Mouse (Mus musculus): ENCODE measurements around the gene Bdkrb2.
A peak's percentile ranks its signal among the peaks of the same experiment; 100 is the strongest.

Gene Bdkrb2

DNA sequence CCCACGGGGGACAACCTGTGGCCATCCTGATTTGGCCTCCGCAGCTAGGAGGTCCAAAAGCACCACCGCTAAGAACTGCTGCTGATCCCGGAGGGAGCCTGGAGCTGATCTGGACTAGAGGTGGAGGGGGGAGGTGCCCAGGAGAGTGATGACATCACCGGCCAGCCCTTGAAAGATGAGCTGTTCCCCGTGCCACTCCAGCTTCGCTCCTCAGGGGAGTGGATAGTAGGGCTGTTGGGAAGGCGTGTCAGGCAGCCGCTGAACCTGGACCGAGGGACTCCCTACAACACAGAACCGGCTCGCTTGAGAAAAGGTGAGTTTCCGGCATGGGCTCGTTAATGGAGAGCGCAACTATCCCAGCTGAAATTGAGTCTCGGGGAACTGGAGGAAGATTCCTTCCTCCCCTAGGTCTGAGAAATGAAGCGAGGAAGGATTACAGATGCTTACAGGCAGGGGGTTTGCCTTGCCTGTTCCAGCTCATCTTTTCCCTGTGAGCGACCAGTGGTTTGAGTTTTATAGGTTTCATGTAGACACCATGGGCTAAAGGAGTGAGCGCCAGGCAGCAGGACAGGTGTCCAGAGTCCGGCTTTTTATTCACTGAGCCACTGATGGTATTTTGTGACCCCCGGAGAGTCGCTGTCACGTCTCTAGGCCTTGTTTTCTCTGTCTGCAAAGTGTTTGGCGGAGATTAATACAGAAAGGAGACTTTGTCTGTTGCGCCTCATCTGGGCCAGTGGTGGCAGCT lies at the start of gene Bdkrb2:
Gene Bdkrb2, plus strand, starts transcription at position 291 of the 745 bp plus-strand sequence.
- no peak for DNase-seq

DNA sequence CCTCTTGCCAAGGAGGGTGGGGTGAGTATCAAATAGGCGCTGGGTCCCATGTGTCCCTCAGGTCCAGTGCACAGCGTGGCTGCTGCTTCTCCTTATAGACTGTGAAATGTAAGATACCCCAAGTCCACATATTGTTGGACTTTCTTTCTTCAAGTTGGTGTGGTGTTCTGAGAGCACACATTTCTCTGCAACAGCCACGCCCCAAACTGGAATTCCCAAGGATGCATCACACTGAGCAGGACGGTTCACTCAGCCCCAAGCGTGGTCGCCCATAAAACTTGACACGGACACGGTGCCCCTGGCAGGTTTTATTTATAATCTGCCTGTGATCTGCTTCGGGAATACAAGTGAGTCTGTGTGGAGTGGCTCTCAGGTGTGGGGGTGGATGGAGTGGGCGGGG lies 48.9 kb upstream of the Bdkrb2 start:
- no peak for DNase-seq

DNA sequence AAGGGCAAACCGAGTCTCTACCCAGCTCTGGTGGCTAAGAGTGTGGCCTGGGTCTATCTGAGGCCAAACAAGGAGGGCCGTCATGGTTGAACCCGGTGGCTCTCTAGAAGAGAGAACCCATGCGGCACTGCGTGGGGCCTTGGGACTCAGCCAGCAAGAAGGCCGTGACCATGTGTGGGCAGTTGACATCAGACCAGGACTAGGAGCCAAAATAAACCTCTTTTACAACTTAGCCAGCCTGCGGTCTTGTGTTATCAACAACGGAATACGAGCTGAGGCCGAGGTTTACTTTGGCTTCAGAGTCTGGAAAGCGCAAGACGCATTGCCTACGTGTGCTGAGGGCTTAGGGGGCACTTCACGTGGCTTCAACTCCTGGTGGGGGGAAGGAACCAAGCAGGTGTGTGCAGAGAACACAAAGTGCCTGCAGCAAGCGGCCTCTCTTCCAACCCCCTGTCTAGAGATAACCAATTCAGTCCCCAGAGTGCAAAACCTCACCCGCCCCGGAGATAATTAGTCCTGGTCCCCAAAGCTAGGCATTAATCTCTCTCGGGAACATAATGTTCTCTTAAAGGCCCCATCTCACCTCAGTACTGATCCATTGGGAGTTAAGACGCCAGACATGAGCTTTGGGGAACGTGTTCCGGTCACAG lies 45.9 kb upstream of the Bdkrb2 start:
- DNase-seq, result no peak

DNA sequence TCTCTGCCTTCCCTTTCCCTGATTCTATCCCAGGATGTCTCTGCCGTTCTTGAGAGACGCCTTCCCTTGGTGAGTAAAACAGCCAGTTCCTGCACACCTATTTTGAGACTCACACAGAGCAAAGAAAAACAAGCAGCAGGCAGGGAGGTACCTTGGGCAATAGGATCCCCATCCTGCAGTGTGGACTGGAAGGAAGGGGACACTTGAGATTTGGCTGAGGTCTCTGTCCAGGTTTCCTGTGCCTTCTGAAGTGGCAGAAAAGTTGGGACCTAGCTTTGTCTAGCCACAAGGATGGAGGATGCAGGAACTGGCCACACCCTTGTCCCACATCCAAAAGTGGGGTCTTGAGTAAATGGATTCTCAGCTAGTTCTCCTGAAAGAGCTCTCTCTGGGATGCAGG lies 43.2 kb upstream of the Bdkrb2 start:
- DNase-seq, result no peak

DNA sequence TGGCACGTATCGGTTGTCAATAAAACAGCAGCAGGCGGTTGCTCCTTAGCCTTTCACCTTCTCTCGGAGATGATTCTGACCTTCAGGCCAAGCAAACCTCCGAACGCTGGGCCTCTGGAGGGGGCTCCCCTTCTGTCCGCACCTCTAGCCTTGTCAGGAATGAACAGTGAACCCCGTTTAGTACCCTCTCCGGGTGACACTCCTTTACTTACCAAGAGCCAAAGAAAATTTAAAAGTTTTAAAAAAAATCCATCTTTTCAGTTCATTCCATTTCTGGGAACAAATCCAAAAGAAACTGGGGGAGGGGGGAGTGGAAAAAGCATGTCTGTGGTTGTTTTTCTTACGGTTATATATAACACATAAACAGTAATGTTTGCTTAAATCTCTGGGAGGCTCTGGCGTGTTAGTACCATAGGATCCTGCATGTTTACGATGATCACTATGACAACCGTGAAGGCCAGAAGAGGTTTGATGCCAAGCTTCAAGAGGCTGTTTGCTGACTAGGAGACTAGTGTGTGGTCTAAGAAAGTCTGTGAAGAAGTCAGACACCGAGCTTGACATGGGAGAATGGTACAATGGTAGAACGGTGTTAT lies 41.8 kb upstream of the Bdkrb2 start:
- no peak for DNase-seq

DNA sequence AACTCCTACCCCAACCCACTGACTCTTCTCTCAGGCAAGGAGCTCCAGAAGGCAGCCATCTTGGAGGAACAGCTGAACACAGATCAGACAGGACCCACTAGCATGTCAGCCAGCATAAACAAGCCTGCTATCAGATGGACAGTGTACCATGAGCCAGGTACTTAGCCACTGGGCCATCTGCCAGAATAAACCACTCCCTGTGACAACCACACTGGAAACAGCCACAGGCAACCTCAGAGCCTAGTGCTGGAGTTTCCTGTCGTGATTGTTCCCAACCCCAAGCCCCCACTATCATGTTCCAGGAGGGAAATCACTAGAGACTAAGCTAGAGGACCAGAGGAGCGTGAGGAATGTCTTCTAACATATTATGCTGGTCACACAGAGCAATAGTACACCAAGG lies 39.3 kb upstream of the Bdkrb2 start:
- no peak for DNase-seq

DNA sequence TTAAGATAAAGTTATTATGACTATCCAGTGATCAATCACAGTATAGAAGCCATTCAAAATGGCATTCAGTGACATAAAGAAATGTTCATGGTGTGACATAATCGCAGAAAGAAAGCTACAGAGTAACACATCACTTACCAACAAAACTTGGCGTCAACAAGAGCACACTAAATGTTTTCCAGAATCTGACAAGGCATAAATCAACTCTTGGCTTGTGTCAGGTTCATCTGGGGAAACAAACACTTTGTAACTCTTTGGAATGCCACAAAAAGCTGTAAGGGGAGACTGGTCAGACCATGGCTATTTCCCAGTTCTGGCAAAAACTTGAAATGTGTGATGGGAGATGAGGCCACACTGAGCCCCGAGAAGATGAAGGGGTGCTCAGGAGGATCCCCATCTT lies 36.8 kb upstream of the Bdkrb2 start:
- DNase-seq, result no peak

DNA sequence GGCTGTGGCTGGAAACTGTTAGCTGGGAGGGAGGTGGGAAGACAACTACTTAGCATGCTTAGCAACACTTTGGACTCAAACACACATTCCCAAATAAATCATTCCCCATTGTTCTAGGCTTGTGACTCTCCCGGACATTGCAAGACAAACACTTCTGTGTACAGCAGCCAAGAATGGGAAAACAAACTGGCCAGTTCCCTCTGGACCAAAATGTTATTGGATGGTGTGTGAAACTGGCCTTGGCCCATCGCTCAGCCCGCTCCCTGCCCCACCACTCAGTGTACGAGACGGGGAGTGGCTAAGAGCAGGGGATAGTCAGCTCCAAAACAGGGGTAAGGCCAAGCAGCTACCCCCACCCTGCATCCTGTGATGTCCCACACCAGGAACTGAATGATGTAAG lies 36.2 kb upstream of the Bdkrb2 start:
- peak; percentile 44 for DNase-seq

DNA sequence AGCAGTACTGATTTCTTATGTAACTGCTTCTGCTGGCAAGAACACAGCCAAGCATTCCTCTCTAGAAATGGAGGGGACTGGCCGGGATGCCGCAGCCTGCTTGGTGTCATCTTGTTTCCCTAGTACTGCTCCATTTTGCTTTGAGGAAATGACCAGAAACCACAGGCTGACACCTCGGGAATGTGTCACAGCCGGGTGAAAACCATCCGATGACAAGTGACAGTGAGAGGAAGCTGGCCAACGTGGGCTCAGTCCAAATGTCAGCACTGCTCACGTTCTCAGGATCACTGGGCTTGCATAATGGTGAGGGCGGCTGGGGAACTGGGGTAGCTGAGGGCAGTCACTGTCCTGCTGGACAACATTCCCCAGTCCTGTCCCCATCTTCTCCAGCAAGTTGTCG lies 33.5 kb upstream of the Bdkrb2 start:
- peak; percentile 21 for DNase-seq

DNA sequence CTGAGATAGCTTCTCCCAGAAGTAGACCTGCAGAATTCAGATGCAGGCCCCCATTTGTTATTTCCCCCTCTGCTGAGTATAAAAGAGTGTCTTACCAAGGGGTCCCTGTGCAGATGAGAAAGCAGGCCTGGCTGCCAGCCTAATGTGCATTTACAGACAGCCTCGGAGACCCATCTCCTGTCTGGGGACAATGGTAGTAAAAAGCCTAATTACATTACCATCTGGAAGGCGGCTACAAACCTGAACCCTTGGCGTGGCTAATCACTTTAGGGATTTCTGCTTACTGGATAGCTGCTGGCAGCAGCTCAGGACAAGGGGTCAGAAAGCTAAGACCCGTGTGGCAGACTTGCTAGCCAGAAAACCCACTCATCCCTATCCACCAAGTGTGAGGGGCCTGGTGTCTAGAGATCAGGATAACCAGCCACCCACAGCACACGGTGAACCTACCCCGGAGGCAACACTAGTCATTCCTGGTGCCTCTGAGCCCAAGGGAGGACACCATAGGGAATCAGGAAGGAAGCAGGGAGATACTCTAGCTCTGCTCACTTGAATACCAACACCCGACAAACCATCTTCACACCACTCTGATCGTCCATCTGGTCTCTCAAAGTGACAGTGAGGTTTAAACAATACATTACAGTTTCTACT lies 31.2 kb upstream of the Bdkrb2 start:
- DNase-seq, result no peak

DNA sequence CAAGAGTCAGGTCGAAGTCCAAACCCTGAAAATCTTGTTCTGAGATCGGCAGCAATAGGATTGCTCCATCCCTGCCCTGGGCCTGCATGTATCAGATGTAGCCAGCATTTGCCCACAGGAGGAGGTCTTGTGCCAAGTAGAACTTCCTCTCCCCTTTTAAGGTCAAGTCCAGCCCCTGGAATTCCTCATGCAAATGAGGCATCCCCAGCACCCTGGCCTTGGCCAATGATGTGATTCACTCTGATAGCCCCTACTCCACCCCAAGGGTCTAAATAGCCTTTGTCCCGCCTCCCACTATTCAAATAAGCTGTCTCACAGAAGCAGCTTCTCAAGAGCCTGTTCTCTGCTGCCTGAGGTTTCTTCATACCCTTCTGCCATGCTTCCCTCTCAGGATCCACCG lies 28.2 kb upstream of the Bdkrb2 start:
- no peak for DNase-seq

DNA sequence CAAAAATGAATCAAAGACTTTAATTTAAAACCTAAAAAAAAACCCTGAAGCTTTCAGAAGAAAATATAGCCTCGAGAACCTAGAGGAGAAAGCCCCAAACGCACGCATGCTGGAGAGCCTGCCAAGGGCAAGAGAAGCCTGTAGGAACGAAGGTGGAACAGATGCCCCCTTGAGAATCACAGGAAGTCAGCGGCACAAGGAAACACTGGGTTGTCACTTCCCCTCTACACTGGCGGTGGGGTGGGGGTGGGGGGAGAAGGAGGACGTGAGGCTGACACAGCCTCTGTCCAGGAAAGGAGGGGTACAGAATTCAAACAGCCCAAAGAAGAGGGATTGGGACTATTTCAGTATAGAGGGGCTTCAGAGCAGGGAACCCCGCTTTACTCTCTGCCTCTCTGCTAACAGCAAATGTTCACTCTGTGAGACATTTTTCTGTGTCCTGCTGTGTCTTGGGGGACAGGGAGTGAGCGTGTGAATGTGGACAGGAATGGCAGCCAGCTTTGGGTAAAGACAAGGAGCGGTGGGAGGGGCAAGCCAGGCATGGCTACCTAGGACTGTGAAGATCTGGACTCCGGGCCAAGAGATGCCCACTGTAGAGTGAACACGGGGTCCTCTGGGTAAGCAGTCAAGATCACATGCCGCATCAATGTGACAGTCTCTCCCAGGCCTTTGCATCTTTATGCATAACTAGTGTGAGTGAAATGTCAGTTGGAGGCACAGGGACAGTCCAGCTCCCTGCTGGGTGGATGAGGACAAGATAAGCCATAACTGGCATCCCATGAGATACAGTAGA lies 26.9 kb upstream of the Bdkrb2 start:
- no peak for DNase-seq

DNA sequence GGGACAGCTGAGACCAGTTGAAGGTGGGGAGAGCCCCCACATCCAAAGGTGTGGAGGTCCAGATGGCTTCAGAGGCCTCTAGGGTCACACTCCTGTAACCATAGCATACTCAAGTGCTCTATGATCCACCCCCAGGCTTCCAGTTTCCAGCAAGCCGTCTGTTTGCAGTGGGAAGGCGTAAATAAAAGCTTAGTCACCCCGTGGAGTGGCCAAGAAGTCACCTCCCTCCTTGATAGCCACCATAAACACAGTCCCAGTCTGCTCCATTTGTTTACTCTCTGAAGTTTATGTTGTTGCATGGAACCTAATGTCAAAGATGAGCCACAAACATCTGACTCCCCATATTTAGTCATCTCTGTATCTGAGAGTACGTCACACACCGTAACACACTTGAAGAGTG lies 25.9 kb upstream of the Bdkrb2 start:
- DNase-seq, result no peak

DNA sequence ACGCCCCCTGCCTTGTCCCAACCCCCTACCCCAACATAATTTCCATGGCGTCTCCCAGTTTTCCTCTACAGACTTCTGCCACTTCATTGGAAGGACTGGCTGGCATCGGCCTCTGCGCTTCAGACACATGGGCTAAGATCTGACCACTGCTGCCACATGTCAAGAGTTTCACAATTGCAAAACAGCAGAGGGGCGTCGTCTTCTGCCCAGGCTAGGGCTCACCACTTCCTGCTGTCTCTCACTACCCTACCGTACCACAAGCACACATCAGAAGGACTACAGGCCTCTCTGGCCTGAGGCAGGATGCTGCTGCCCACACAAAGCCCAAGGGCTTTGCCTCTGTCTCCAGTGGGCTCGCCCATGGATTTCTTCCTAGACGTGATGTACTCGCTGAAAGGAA lies 23.4 kb upstream of the Bdkrb2 start:
- no peak for DNase-seq

DNA sequence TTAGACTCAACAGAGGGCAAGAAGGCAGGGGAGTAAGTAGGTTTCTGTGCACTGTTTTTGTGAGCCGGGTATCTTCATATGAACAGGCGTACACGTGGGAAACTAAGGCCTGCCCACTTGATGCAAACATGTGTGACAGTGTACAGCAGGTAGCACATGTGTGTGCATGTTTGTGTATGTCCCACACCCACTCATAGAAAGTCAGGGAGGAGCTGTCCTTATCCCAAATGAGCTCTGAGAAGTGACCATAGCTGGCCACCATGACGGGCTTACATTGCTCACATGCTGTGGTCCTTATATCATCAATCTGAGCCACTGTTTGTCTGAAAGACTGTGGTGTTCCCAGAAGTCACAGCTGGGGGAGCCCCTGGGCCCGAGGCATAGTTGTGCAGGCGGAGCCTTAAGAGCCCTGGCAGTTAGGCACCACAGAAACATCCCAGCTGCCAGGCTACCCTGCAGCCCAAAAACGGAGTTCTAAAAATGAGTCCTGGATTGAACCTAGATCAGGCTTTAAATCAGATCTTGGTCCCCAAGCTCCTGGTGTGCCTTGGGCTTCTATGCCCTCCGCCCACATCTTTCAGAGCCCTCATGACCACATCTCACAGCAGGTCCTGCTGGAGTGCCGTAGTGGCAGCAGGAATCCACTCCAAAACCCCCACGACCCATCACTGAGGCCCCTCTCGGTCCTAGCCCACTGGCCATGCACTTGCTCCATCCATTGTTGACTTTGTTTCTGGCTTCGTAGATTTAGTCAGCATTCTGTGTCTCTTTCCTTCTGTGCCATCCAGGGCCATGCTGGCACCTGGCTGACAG lies 21.2 kb upstream of the Bdkrb2 start:
- DNase-seq, result no peak

DNA sequence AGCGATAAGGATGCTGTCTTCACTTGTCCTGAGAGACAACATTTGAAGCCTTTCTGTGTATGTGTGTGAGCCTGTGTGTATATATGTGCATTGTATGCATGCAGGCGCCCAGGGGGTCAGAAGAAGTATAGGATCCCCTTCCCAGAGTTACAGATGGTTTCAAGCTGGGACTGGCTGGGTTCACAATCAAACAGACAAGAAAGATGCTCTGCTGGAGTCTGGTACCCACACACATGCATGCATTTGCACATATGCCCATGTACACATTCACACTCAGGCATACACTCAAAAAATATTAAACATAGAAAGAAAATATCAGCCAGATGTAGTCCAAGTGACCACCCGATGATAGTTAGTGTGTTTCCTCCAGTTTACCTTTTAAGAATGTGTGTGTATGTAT lies 20.5 kb upstream of the Bdkrb2 start:
- no peak for DNase-seq

DNA sequence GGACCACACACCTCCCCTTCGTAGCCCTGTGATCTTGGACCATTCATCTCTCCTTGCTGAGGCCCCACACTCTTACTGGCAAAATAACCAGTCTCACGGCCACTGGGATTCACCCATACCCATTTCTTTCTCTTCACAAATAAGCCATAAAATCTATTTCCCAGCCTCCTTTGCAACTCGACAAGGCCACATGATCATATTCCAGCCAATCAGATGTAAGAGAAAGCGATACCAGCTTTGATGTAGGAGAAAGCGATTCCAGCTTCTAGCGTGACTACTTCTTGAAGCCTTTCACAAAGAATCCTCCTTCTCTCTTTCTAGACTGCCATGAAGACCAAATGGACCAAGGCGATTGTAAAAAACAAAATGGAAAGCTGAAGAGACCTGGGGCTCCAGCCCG lies 19.9 kb upstream of the Bdkrb2 start:
- no peak for DNase-seq

DNA sequence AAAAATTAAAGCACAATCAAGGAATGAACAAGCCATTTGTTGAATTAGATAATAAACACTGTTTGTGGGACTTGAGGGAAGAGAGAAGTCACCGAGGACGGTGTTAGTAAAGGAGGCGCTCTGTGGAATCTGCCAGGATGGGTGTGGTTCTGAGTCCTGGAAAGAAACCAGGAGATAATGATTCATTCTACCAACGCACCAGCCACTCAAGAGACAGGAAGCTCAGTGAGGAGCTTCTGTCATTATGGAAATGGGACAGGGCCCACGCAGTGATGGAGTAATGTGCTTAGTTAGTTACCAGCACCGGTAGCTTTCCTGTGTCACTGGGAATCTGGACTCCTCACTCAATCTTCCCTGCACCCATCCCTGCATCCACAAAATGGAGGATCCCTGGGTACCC lies 19.3 kb upstream of the Bdkrb2 start:
- DNase-seq, result no peak

DNA sequence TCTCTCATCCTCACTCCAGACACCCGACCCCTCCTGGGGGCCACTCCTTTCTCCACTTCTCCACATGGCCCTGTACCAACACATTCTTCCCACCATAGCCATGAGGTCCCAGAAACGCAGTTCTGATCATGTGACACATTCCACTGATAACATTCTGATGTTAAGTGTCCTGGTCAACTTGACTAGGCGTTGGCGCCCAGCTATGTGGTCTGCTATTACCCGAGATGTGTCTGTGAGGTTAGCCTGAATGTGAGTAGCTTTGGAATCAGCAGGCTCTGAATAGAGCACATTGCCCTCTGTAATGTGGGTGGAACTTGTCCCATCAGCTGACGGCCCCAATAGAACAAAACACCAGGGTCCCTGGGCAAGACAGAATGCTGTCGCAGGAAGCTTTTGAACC lies 18.2 kb upstream of the Bdkrb2 start:
- DNase-seq, result no peak

DNA sequence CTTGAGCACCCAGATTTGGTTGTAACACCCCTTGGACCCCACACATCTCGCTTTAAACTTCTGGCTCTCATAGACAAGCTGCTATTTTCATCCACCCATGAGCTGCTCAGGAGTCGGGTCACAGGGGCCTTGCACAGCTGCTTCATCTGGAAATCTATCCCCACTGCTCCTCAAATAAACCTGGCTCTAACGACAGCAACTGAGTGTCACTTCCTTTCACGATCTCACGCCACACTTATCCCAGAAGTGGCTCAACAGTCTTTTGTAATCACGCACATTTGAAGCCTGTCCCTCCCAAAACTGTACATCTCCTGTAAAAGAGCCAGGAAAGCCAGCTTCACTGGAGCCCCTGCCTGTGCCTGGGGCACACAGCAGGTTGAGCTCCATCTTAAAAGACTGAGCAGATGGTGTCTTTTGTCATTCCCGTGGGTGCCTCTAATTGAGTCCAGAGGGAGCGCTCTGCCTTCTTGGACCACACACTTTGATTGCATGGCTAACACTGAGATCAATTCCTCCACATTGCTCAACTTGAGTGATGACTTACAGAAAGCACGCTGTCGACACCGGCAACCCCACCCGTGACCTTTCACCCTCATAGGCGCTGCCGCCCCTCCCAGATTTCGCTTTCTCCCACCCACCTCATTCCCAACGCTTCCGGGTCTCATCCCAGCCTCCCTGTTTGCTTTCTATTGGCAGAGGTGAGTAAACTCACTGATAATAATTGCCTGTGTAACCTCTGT lies 17.2 kb upstream of the Bdkrb2 start:
- no peak for DNase-seq

DNA sequence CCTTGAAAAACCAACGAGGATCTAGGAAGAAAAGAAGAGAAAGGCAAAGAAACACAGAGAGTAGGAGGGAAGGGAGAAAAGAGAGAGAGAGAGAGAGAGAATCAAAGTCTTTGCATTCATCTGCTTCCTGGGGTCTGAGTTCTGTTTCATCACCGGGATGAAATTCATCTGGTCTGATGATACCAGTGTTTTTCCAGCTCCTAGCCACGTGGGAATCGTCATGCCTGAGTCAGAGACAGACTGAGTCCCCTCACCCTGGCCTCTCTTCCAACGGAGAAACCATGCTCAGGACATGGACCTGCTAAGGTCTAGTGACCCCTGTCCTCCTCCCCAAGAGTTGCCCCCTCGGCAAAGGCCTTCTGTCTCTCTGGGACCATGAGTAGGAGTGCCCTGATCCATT lies 16.5 kb upstream of the Bdkrb2 start:
- DNase-seq, result no peak

DNA sequence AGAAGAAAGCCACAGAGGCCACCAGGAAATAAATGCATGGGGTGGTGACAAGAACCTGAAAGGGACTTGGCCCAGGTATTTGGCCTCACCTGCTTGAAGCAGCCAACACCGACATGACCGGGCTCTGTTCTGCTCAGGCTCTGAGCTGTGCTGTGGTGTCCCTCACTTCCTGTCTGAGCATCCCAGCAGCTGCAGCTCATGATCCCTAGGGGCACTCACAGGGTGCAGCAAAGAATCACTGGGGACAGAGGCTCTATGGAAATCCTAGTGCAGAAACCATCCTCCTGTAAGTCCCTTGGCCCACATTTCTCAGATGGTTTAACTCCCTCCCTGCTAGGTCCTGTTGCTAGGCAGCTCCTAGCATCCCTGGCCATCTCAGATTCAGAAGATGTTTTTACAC lies 15.9 kb upstream of the Bdkrb2 start:
- no peak for DNase-seq

Data from cerebellum, adult 9-10 months (tissue).